Mouse (Mus musculus) cortical plate, adult 2 months (tissue): ENCODE data around the gene Obp2a. TPM values are rescaled to one million over a fixed set of nuclear protein-coding genes. Genes with fewer than 3 reads are reported as not detected.
A peak's percentile ranks its signal among the peaks of the same experiment; 100 is the strongest.

Source experiments
- H3K27ac ChIP-seq: fragments of 200-500 bp; 2 replicates; pipeline ENCODE4 v1.5.1; 2012; ENCODE audit warnings: low read length, control low read depth, inconsistent platforms; ENCODE audit not compliant: insufficient read depth
- H3K4me1 ChIP-seq: fragments of 200-500 bp; 2 replicates; pipeline ENCODE4 v1.6.1; 2011; ENCODE audit warnings: low read length; ENCODE audit not compliant: control insufficient read depth, insufficient read depth
- H3K4me3 ChIP-seq: fragments of 200-500 bp; 2 replicates; pipeline ENCODE4 v1.5.1; 2011; ENCODE audit warnings: mild to moderate bottlenecking, low read length, control low read depth; ENCODE audit not compliant: insufficient read depth
- CTCF ChIP-seq: fragments of 200-500 bp; IDR thresholded peaks from 2 replicates; pipeline ENCODE4 v1.5.1; 2011; ENCODE audit warnings: mild to moderate bottlenecking, control low read depth, low read length; ENCODE audit not compliant: insufficient read depth; ENCODE audit errors: extremely low read depth
- POLR2A ChIP-seq: fragments of 200-500 bp; IDR thresholded peaks from 2 replicates; pipeline ENCODE4 v1.6.1; 2011; ENCODE audit warnings: mild to moderate bottlenecking, low read length, control low read depth; ENCODE audit not compliant: insufficient read depth; ENCODE audit errors: extremely low read depth
- polyA plus RNA-seq: library from polyadenylated mRNA; depleted of rRNA; stranded (reverse); fragments of >200 nt; gene quantifications from 2 replicates; pipeline ENCODE4 v1.2.3, GENCODE M21; 2012

Obp2a gene
- polyA plus RNA-seq, 1 experiment: not detected

- Histone ChIP-seq H3K4me1 (no peaks in the 10 kb centered on the region), H3K4me3 (no peak overlapping the region), H3K27ac (no peak overlapping the region)
- no peak for TF ChIP-seq POLR2A
These were observed 33.3 kb upstream of the Obp2a start for GRCm38 (mm10) chr2:25666516-25666915.

- H3K27ac ChIP-seq: no peak within 1 kb of the TSS
- TF ChIP-seq CTCF: no peak
- no peak for TF ChIP-seq POLR2A
- no peak within 1 kb of the TSS for H3K4me3 ChIP-seq
- no peaks in the 10 kb centered on the region for H3K4me1 ChIP-seq
These were observed 23.4 kb upstream of the Obp2a start, which contains the start of gene Lcn6 for GRCm38 (mm10) chr2:25676486-25676885. Gene Lcn6, plus strand, starts transcription at chr2:25676786.

GRCm38 (mm10) chr2:25679559-25679958 is 20.3 kb upstream of the Obp2a start:
- no peaks in the 10 kb centered on the region for H3K4me1 ChIP-seq
- TF ChIP-seq POLR2A: no peak
- TF ChIP-seq CTCF: no peak

GRCm38 (mm10) chr2:25682426-25682825 is 17.4 kb upstream of the Obp2a start, which contains the start of gene Lcn10:
Gene Lcn10, plus strand, starts transcription at chr2:25682726.
- H3K4me1 ChIP-seq: no peaks in the 10 kb centered on the region
- TF ChIP-seq POLR2A (no peak), CTCF (no peak)
- H3K27ac ChIP-seq: no peak within 1 kb of the TSS
- H3K4me3 ChIP-seq: no peak within 1 kb of the TSS

More at GRCm38 (mm10) chr2:25679559-25679958, 20.3 kb upstream of the Obp2a start:
- H3K27ac ChIP-seq: no peak overlapping the region
- no peak overlapping the region for H3K4me3 ChIP-seq

GRCm38 (mm10) chr2:25686941-25687340 is 12.9 kb upstream of the Obp2a start:
- H3K27ac ChIP-seq: no peak overlapping the region
- no peaks in the 10 kb centered on the region for H3K4me1 ChIP-seq
- TF ChIP-seq CTCF: no peak
- TF ChIP-seq POLR2A: no peak
- no peak overlapping the region for H3K4me3 ChIP-seq

GRCm38 (mm10) chr2:25694605-25695004 is 5.2 kb upstream of the Obp2a start:
- Histone ChIP-seq H3K4me3 (no peak overlapping the region), H3K27ac (no peak overlapping the region), H3K4me1 (no peaks in the 10 kb centered on the region)
- TF ChIP-seq POLR2A (no peak), CTCF (peak; percentile 77)

- Histone ChIP-seq H3K27ac (no peak overlapping the region), H3K4me1 (no peaks in the 10 kb centered on the region), H3K4me3 (no peak overlapping the region)
- TF ChIP-seq POLR2A (no peak), CTCF (no peak)
These were observed 2.9 kb upstream of the Obp2a start for GRCm38 (mm10) chr2:25696951-25697350.

- TF ChIP-seq POLR2A (no peak), CTCF (no peak)
- H3K27ac ChIP-seq: no peak overlapping the region
- H3K4me1 ChIP-seq: no peaks in the 10 kb centered on the region
- no peak overlapping the region for H3K4me3 ChIP-seq
These were observed 1.1 kb upstream of the Obp2a start for GRCm38 (mm10) chr2:25698696-25699095.

- no peak overlapping the region for H3K27ac ChIP-seq
- H3K4me3 ChIP-seq: no peak overlapping the region
- no peak for TF ChIP-seq CTCF
- H3K4me1 ChIP-seq: no peaks in the 10 kb centered on the region
These were observed 1.2 kb downstream of the Obp2a start for GRCm38 (mm10) chr2:25701001-25701400.

GRCm38 (mm10) chr2:25703706-25704105 is 3.9 kb downstream of the Obp2a start:
- H3K4me3 ChIP-seq: no peak overlapping the region
- no peak overlapping the region for H3K27ac ChIP-seq
- no peak for TF ChIP-seq POLR2A
- TF ChIP-seq CTCF: no peak
- H3K4me1 ChIP-seq: peaks cover 2% of the 10 kb centered on the region; the same call in 1 of the 2 replicates

GRCm38 (mm10) chr2:25706643-25707481 is 7.0 kb downstream of the Obp2a start, which contains the start of gene Bmyc:
Gene Bmyc, plus strand, starts transcription at chr2:25706739.
- H3K27ac ChIP-seq: peak within 1 kb of the TSS; percentile 18
- peak within 1 kb of the TSS; percentile 66 for H3K4me3 ChIP-seq
- peak; percentile 97 for TF ChIP-seq POLR2A
- TF ChIP-seq CTCF: peak; percentile 43
- peaks cover 5% of the 10 kb centered on the region; the same call in 1 of the 2 replicates for H3K4me1 ChIP-seq
